Mouse (Mus musculus): Measurements from ENCODE around the gene Dmtf1.
"Not testable (repeated sequence)": the region's sequence is repeated elsewhere in the genome, so short reads cannot be mapped to it uniquely, and the experiment has no call there.

Gene Dmtf1

DNA sequence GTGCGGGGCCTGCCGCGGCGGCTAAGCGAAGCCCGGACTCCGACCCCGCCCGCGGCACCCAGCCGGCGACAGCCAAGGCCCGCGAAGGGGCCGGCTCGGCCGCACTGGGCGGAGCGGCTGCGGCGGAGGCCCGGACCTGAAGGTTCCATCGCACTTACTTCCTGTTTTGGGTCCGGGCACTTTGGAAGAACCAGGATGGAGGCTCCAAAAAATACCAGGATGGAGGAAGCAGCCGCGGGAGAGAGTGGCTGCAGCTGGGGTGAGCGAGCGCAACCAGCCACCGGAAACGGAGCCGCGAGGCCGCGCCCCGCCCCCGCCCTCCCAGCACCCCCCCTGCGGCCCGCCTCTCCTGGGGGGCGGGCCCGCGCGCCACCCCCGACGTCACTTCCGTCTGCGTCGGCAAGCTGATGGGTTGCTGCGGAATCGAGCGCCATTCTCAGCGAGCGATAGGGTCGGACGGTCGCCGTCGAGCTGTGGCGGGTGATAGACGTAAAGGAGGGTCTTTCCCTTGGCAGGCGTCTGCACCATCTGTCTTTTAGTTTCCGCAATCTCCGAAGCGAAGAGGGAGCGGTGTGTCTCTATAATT is at the start of gene Dmtf1:
TSS of gene Dmtf1 (minus strand) at position 321 of the 586 bp plus-strand sequence.
- peak; percentile 69 to 83 for DNase-seq (ENCODE audit: low spot score in 2 of 2)

DNA sequence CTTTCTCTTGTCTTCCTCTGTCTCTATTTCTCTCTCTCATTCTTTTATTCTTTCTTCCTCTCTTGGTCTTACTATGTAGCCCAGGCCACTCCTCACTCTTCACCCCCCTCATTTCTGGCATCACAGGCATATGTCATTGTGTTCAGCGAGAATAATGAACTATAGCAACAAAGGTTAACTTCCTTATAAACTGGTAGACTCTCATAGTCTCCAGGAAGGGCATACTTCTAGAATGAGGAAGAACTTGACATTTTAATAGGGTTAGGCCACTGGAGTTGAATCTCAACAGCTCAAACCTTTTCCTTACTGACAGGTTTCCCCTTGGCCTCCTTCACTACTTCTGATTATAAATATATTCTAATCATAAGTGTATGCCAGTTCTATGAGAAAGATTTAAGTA is 24.9 kb upstream of the Dmtf1 start:
- no peak for DNase-seq (ENCODE audit: low spot score in 2 of 2)

DNA sequence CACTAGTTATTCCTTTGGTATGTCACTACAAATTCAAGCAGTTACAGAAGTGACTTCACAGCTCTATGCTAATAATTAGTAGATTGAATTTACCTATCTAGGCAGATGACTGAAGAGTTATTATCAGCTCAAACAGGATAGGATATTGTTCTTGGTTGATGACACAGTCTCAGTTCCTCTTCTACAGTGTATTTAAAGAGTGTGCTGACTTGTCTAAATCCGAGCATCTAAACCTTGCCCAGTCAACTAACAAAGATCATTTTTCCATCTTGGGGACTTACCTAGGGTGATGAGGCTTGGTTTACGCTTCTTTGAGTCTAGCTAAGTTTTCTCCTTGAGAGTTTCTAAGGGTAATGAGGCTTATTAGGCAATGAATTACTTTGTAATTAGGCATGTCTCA is 11.7 kb upstream of the Dmtf1 start:
- no peak for DNase-seq (ENCODE audit: low spot score in 2 of 2)

DNA sequence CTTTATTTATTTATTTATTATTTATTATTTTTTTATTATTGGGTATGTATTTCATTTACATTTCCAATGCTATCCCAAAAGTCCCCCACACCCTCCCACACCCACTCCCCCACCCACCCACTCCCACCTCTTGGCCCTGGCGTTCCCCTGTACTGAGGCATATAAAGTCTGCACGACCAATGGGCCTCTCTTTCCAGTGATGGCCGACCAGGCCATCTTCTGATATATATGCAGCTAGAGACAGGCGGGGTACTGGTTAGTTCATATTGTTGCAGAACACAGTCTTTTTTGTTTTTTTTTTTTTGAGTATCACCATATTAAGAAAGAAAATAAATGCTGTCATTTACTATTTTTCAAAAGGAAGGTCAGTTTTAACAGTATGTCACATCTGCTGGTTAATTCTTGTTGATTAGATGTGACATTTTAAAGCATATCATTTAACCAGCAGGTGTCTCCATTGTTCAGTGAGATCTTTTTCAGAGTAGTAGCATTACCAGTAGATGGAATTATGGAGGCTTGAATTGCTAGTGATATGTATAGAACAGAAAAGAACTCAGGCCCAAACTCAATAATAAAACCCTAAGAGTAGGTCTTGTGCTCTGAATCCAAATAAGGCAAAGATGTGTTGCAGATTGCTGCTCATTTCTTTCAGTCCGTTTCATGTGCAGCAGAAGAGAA is 7.9 kb upstream of the Dmtf1 start:
- not testable (repeated sequence) for DNase-seq (ENCODE audit: low spot score in 2 of 2)

DNA sequence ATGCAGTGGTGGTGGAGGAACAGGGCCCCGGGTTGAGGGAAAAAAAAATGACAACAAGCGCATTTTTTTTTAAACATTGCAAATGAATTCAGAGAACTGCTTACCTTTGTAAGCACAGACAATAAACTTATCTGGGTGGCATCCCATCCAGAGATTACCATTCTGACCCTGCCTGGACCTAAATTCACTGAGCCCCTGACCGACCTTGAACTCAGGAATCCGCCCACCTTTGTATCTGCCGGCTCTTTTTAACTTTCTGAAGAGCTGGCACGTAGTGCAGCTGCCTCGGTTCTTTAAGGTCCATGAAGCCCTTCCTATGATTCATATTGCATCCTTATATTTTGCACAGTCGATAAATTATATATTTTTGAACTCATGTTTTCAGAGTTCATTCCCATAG is 4.8 kb upstream of the Dmtf1 start:
- no peak for DNase-seq (ENCODE audit: low spot score in 2 of 2)

DNA sequence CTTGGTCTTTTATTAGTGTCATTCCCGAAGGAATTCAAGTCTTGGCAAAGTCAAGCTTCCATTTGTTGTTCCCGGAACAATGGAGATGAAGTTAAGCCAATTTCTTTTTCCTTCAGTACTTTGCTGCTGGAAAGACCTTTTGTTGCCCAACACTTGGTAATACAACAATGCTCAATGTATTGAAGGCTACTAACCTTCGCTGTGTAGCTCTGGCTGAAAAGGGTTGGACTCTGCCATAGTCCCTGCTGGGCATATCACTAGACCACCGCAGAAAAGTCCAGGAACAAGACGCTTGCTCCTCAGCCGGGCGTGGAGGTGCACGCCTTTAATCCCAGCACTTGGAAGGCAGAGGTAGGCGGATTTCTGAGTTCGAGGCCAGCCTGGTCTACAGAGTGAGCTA is 3.6 kb upstream of the Dmtf1 start:
- DNase-seq (ENCODE audit: low spot score in 2 of 2) = not testable (repeated sequence)

DNA sequence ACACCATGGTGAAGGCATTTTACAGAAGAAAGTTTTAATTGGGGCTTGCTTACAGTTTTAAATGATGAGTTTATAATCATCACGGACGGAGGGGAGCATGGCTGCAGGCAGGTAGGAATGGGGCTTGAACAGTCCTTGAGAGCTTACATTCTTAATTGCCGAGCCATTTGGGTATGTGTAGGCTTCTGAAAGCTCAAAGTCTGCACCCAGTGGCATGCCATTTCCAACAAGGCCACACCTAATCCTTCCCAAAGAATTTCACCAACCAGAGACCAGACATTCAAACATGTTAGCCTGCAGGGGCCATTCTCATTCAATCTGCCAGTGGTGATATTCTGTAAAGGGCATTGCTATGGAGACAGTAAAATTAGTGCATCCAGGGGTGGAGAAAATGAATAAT is 1.8 kb upstream of the Dmtf1 start:
- DNase-seq (ENCODE audit: low spot score in 2 of 2) = no peak

DNA sequence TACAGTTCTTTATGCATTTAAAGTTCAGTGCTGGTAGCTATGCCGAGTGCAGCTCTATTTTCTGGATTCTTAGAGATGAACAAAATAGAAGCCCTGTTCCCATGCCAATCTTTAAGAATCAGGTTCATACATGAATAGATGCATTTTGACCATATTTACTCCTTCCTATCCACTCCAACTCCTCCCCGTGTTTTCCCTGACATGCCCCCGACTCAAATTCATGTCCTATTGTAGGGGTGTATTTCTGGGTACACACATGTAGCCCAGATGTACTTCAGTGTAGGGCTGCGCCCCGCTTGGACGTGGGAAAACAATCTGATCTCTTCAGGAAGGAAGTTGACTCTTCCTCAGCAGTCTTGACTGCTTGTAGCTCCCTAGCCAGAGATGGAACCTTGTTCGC is 512 bp upstream of the Dmtf1 start:
- DNase-seq (ENCODE audit: low spot score in 2 of 2) = no peak

DNA sequence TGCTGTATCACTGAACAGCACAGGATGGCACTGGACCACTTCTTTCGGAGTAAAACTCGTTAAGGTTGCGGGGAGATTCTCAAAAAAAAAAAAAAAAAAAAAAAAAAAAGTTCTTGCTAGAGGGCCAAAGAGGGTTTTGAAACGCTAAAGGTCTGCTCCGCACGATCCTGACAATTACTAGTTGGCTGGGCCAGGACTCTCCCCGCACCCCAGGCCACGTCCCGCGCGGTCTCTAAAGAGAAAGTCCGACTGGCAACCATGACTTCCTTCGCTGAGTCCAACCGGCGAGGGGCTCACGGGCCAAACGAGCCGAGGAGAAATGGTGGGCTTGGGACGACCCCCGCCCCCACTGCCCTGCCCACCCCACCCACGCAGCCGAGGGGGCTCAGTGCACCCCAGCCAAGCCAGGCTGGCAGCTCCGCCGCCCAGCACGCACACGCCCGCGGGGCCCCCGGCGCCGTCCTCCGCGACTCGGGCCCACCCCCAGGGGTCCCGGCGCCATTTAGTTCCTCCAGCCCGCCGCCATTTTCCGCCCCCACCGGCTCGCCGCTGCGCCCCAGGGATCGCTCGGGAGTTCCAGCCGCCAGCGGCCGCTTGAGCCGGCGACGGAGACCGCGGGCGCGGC is 633 bp downstream of the Dmtf1 start:
- peak in 1 of 2 experiments; percentile 13 for DNase-seq (ENCODE audit: low spot score in 2 of 2)

DNA sequence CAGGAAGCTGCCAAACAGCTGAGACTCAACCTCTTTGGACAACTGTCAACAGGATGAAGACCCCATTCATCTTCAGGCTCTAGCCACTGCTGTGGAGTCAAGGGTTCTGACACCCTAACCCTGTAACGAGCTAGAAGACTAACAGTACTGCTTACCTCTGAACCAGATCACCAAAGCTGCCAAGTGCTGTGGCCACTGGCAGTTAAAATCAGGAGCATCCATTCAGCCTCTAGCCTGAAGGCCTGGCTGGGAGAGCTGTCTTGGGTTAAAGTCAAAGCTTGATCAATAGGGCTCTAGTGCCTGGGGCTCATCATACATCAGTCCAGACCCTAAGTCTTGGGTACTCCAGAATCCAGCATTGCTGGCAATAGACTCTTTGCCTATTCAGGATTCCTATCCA is 4.2 kb downstream of the Dmtf1 start:
- no peak for DNase-seq (ENCODE audit: low spot score in 2 of 2)

DNA sequence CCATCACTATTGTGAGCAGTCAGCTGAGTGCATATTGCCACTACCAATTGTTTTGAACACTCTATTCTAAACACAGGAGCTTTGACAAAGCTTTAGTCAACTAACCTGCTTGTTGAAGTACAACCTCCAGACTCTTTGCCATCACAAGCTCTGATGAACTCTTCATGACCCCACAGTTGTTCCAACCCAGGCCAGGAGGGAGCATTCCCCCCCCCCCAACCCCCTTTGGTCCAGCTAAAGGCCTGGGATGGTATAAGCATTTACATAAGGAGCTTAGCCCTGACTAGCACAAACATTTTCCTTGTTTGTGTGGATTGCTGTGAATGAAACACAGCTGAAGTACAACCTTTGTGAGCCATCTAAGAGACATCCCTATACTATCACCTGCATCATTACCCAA is 4.8 kb downstream of the Dmtf1 start:
- no peak for DNase-seq (ENCODE audit: low spot score in 2 of 2)

DNA sequence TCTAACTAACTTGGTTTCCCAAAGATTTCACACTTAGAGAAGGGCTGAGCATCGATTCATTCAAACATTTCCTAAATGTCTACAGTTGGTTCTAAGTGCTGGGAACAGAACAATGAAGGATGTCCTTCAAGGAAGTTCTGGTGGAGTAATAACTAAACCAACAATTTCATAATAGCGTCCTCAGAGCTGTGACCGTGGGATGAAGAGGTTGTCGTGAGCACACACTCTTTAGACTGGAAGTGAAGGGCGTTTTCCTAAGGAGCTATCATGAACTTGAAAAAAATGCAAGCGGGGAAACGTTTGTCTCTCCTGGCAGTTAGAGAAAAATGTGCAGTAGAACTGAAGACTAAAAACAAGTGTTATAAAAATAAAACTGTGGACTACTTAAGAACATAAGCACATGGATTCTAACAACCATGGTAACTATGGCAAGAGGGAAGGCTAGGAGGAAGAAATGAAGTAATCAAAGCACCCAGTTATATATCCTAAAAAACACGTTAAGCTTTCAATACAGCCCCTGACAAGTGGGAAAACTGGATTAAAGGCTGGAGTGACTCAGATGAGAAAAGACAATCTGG is 12.2 kb downstream of the Dmtf1 start:
- no peak for DNase-seq (ENCODE audit: low spot score in 2 of 2)

DNA sequence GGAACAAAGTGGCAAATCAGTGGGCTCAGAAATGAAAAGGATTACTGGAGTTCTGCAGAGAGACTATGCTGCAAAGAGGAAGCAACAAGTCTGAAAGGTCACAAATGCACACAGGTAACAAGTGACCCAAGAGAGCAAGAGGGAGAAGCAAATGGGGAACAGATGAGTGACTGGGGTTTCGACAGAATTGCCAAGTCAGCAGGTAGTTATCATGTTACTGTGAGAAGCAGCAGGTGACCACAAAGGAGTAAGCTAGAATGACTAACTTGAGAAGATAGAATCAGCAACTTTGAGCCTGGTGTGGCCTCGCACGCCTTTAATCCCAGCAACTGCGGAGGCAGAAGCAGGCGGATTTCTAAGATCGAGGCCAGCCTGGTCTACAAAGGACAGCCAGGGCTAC is 19.2 kb downstream of the Dmtf1 start:
- DNase-seq (ENCODE audit: low spot score in 2 of 2) = no peak

DNA sequence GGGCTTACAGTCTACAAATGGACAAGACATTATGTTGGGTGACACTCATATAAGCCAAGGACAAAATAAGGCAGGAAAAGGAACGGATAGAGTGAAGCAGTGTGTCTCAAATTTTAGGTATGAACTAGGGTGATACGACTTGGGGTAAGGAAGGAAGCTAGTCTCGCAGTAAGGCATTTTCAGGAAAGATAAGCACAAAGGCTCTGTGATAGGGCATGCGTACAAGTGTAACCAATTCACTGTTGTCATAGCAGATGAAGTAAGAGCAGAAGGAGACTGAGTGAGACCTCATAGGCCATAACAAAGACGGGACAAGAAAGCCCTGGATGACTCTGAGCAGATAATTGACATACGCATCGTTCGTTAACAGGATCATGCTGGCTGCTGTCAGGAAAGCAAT is 20.9 kb downstream of the Dmtf1 start:
- no peak for DNase-seq (ENCODE audit: low spot score in 2 of 2)

DNA sequence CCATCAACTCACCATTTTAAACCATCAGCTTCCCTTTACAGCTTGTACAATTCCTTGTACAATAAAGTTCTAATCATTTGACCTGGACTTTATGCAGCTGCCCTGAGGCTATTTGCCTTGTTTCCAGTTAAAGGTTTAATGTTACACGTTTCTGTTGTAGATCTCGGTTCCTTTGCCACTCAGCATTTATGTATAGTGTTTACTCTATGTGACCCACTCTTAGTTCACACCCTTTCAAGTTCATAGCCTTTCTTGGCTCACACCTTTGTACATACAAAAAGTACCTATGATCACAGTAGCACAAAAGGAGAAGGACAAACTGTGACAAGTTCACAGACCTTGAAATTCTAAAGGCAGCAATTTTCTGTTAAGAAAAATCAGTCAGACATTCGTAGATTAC is 26.0 kb downstream of the Dmtf1 start:
- no peak for DNase-seq (ENCODE audit: low spot score in 2 of 2)

DNA sequence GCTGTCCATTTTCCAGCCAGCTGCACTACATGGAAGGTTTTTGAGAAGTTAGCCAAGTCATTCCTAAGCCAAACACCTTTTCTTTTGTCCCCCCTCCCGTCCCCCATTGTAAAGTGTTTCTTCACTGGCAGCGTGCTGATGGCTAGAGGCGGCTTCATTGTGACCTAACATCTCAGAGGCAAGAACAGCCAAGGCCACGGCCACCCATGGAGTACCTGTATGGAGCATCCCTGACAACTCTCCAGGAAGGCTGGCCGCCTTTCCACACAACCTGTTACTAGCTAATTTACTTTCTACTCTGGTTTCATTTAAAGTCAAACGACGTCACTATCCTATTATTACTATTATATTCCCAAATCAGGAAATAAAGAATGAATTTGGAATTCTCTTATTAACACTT is 29.8 kb downstream of the Dmtf1 start:
- no peak for DNase-seq (ENCODE audit: low spot score in 2 of 2)

DNA sequence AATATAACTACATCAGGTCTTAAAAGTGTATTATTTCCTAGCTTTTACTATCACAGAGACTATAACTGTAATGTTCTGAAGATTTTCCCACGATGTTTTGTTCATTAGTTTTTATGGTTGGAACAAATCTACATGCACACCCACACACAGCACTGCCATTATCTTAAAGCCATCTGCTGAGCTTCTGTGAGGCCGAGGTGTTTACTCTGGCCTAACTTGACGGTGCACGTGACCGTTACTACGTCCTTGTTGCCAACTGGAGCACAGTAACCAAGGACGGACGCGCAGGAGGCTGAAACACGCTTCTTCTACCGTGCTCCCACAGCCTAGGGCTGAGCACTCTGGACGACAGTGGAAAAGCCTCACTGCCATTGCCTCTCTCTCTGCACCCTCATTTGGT is 33.0 kb downstream of the Dmtf1 start:
- DNase-seq (ENCODE audit: low spot score in 2 of 2) = no peak

DNA sequence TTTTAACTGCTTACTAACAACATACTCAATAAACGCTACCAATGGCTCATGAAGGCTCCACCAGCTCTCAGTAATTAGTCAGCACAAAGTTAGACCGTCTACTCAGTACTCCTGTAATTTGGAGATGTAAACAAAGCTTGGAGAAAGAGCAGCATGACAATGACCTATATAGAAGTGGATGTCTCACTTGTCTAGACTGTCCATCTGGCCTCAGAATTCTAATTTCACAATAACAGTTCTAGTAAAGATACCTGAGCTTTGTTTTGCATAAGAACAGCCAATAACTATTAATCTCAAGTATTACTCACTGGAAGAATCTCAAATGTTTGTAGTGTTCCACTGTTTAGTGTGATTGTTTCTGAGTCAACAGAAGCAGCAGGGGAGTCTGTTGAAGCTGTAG is 37.4 kb downstream of the Dmtf1 start:
- DNase-seq (ENCODE audit: low spot score in 2 of 2) = no peak

DNA sequence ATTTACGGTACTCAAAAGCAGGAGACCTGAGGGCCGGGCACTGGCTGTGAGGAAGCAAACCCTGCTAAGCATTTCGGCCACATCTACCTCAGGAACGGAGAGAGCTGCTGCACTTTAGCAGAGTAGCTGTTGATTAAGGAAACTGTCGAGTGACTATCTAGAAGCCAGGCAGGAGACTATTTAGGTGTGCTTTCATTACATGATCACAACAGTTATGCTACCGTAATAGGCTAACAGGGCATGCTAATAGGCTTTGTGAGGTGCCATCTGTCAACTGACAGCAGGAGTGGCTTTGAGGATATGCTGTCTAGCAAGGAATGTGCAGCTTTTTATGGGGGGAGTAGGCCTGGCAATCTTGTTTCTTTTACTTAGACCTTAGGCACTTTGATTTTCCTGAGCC is 47.4 kb downstream of the Dmtf1 start:
- DNase-seq (ENCODE audit: low spot score in 2 of 2) = no peak

DNA sequence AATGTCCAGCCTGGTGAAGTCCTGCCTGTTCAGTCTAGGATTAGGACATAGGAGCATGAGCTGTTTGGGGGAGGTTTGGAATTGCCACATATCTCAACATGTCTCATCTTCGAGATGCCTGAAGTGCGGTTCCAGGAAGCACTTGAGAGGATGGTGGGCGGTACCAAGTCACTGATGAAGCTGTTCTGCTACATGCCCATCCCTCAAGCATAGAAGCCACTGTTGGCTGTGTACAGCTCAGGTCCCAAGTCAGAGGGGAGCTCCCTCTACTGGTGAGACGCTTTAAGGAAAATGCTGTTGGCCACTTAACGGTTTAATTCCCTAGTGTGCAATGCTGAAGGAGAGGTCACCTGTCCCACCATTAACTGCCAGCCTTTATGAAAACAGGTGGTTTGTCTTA is 49.8 kb downstream of the Dmtf1 start:
- peak in 1 of 2 experiments; percentile 40 for DNase-seq (ENCODE audit: low spot score in 2 of 2)

DNA sequence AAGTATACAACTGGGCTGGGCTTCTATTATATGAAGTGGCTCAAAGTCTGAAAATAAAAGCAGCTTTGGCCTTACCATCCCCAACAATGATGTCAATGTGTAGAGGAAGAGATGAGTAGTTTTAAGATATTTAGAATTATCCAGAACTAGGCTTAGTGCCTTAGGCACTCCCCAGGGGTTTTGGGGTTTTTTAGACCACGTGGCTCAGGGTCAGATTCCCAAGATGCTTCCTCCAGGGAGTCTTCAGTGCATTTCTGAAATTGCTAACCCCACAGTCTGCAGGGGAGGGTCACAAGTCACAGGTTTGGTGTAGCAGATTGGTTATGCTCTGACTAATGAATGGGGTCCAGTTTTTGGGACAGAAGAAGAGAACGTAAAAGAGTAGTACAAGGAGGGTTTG is 50.3 kb downstream of the Dmtf1 start:
- DNase-seq (ENCODE audit: low spot score in 2 of 2) = no peak

DNA sequence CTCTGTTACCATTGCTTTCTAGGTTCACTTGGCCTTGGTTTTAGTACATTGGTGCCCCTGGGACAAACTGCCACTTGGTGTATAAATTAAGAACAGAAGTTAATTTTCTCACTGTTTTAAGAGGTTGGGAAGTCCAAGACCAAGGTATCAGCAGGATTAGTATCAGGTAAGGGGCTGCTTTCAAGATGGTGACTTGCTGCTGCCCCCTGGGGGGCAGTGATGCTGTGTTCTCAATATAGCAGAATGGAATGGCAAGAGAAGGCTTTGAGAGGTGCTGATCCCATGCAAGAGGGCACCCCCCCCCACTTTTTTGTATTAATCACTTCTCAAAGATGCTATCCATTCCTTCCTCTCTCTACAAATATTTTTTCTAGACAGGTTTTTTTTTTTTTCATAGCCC is 52.0 kb downstream of the Dmtf1 start:
- DNase-seq (ENCODE audit: low spot score in 2 of 2) = no peak

DNA sequence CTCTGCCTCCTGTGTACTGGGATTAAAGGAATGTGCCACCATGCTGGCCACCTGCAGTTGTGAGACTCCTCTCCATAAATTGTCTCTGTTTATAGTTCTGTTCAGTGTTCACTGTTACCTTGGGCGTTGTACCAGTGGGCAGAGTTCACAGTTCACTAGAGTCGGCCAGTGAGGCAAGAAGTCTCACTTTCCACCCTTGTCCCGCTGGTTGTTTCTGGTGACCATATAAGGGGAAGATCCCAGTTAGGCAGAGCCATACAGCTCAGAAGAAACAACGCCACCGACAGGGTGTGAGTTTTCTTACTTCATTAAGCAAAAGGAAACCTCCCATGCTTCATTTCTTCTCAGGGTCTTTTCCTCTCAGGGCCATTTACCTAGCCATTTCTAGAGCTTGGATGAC is 53.1 kb downstream of the Dmtf1 start:
- no peak for DNase-seq (ENCODE audit: low spot score in 2 of 2)

Data from spleen, postnatal 14 days (tissue).